Mouse (Mus musculus): Measurements from ENCODE around the gene Siah1a.

Siah1a gene

GRCm38 (mm10) chr8:86699471-86699870 lies 46.3 kb downstream of the Siah1a start:
- DNase-seq = no peak

GRCm38 (mm10) chr8:86698811-86699421 lies 46.8 kb downstream of the Siah1a start:
- DNase-seq = no peak

GRCm38 (mm10) chr8:86695703-86696102 lies 50.0 kb downstream of the Siah1a start:
- DNase-seq = no peak

GRCm38 (mm10) chr8:86694011-86694410 lies 51.7 kb downstream of the Siah1a start:
- DNase-seq = no peak

DNA sequence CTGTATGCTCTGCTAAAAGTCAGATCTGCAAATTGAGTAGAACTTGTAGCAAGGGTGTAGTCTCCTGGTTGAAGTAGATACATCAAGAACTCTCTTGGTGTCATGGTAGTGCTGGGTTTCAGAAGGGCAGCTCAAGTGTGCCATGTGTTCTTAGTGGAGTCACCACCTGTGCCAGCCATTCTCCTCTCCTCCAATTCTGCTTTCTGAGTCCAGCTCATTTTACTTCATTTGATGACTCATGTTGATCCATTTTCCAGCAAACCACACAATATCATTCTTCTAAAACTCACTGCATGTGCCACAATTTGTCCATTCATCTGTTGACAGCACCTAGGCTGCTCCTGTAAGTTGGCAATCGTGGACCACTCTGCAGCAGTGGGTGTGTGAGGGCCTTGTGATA lies 53.6 kb downstream of the Siah1a start:
- no peak for DNase-seq

- no peak for DNase-seq
Observed at GRCm38 (mm10) chr8:86686629-86687028, 59.1 kb downstream of the Siah1a start.
